Mouse (Mus musculus) limb, embryonic 11.5 days (tissue): ENCODE measurements around the gene Kcnj14. TPM values are rescaled to one million over a fixed set of nuclear protein-coding genes. Genes with fewer than 3 reads are reported as not detected.
A peak's percentile ranks its signal among the peaks of the same experiment; 100 is the strongest.

Experiments
- ATAC-seq: fragments of 200-750 bp; cut with Nextera tagmentation; 2 replicates; pipeline ENCODE4 v1.8.0; 2017; ENCODE audit warnings: low read depth; ENCODE audit not compliant: insufficient number of reproducible peaks, low FRiP score, low TSS enrichment
- DNase-seq: peaks from one replicate; pipeline ENCODE4 v3.0.0-alpha.2; 2015; ENCODE audit warnings: low spot score
- H3K27ac ChIP-seq: fragments of 300-500 bp; sonication (generic); replicated peaks from 2 replicates; pipeline ENCODE4 v1.5.1; 2014; ENCODE audit warnings: low read depth, mild to moderate bottlenecking, low read length
- H3K27me3 ChIP-seq: fragments of 300-500 bp; sonication (generic); 2 replicates; pipeline ENCODE4 v1.6.1; 2014; ENCODE audit warnings: mild to moderate bottlenecking, low read length, mixed read lengths; ENCODE audit not compliant: control insufficient read depth, insufficient read depth
- H3K36me3 ChIP-seq: fragments of 300-500 bp; sonication (generic); 2 replicates; pipeline ENCODE4 v1.6.1; 2014; ENCODE audit warnings: mild to moderate bottlenecking, low read length, moderate library complexity, mixed read lengths; ENCODE audit not compliant: control insufficient read depth, insufficient read depth
- H3K4me1 ChIP-seq: fragments of 300-500 bp; sonication (generic); 2 replicates; pipeline ENCODE4 v1.6.1; 2014; ENCODE audit warnings: low read length, mixed read lengths; ENCODE audit not compliant: control insufficient read depth, insufficient read depth
- H3K4me2 ChIP-seq: fragments of 300-500 bp; sonication (generic); 2 replicates; pipeline ENCODE4 v1.6.1; 2014; ENCODE audit warnings: low read depth, mild to moderate bottlenecking, moderate library complexity; ENCODE audit not compliant: severe bottlenecking
- H3K4me3 ChIP-seq: fragments of 300-500 bp; sonication (generic); 2 replicates; pipeline ENCODE4 v1.5.1; 2014; ENCODE audit warnings: low read depth, low read length
- H3K9ac ChIP-seq: fragments of 300-500 bp; sonication (generic); 2 replicates; pipeline ENCODE4 v1.6.1; 2014; ENCODE audit warnings: mild to moderate bottlenecking, low read length
- H3K9me3 ChIP-seq: fragments of 300-500 bp; sonication (generic); 2 replicates; pipeline ENCODE4 v1.6.1; 2016; ENCODE audit warnings: low read length; ENCODE audit not compliant: control insufficient read depth
- WGBS: fragments of 180-500 bp; shearing (Covaris S2); extraction: QIAGEN DNeasy Blood & Tissue Kit; methylation state at CpG from one replicate; pipeline ENCODE4 v1.1.7; 2014; 5-methylcytosine and 5-hydroxymethylcytosine counted together
- polyA plus RNA-seq: library from polyadenylated mRNA; unstranded; fragments of >200 nt; fragmentation: Nextera tagmentation; extraction: Ambion mirVana; gene quantifications from 2 replicates; pipeline ENCODE4 v1.2.1, GENCODE M21; 2014

Gene Kcnj14
- polyA plus RNA-seq, 1 experiment from 2014 or later = 1.4 TPM

DNA sequence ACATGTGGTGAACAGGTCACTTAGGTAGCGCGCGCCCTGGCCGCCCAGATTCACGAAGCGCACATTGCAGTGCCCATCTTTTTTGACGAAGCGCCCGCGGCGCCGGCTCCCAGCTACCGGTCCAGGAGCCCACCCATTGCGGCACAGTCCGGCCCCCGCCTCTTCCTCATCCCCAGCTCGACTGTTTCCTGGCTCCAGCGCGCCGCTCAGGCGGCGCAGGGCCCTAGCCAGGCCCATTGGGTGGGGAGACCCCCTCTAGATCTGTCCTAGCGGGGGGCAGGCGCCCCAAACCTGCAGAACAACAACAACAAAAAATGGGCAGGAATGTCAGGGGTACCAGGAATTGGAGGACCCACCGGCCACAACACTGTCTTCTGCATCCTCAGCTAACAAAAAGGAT lies 4.7 kb downstream of the Kcnj14 start:
- peaks cover 8% of the 10 kb centered on the region for H3K4me1 ChIP-seq
- ATAC-seq = no peak
- no peak overlapping the region for H3K27ac ChIP-seq
- WGBS = 9% methylated on average over 25 of the region's 25 CpGs
- H3K4me3 ChIP-seq = peak overlapping the region; percentile 8; the same call in 1 of the 2 replicates
- H3K36me3 ChIP-seq = peaks cover 5% of the 10 kb centered on the region
- no peaks in the 10 kb centered on the region for H3K27me3 ChIP-seq
- peak overlapping the region; percentile 27; the same call in 1 of the 2 replicates for H3K4me2 ChIP-seq
- H3K9me3 ChIP-seq = no peaks in the 10 kb centered on the region
- DNase-seq = no peak
- peak overlapping the region; percentile 40 for H3K9ac ChIP-seq

DNA sequence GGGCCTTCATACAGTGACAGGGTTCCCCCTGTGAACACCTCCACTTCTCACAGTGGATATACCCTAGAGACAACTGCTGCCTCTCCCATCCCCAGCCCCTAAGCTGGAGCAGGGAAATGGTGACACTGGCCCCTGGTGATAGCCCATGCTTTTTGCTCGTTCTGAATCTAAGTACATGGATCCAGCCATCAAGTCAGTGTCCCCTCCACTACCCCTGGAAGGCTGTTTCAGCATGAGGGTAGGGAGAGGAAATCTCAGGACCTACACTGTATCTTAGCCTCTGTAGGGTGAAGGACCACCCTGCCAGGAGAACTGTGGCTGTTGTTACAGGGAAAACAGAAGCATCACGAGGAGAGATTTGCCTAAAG lies 8.6 kb downstream of the Kcnj14 start:
- Histone ChIP-seq H3K27me3 (no peaks in the 10 kb centered on the region), H3K9ac (no peak overlapping the region), H3K9me3 (no peaks in the 10 kb centered on the region), H3K36me3 (peaks cover 15% of the 10 kb centered on the region; the same call in 1 of the 2 replicates), H3K27ac (no peak overlapping the region), H3K4me1 (peaks cover 17% of the 10 kb centered on the region), H3K4me3 (no peak overlapping the region), H3K4me2 (no peak overlapping the region)
- ATAC-seq (no peak), DNase-seq (no peak)
- 56% methylated on average over 2 of the region's 2 CpGs for WGBS

DNA sequence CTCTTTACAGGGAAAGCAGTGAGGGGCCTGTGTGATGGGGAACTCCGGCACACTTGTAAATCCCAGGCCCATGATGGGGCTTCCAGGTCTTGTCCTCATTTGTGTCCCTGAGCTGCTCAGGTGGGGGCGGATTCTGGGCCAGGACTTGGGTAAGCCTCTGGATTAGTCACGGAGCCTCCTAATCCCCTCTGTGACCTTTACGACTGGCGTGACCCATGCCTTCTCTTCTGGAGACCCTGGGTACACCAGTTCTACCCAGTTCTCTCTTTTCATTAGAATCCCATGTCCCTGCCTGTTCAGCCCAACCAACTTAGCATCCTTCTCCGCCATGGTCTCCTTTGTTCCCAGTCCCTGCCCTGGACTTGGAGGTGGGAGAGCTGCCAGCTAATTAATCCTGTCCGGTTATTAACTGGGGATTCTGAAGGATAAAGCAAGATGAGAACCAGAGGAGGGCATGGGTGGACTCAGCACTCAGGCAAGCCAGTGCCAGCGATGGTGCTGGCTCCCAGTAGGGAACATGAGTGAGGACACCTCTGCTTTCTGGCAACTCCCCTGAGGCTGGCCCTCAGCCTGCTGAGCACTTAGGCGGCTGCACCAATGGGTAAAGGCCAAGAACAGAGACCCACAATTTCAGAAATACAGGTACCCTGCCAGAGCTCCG lies 9.1 kb downstream of the Kcnj14 start:
- H3K4me1 ChIP-seq = peaks cover 17% of the 10 kb centered on the region
- H3K9ac ChIP-seq = no peak overlapping the region
- 0 out of 2 replicates have a peak overlapping the region, but pooled peaks have one; percentile 84 for H3K4me3 ChIP-seq
- no peaks in the 10 kb centered on the region for H3K27me3 ChIP-seq
- H3K36me3 ChIP-seq = peaks cover 20% of the 10 kb centered on the region; the same call in 1 of the 2 replicates
- no peaks in the 10 kb centered on the region for H3K9me3 ChIP-seq
- DNase-seq (no peak), ATAC-seq (no peak)
- no peak overlapping the region; the same call in 1 of the 2 replicates for H3K4me2 ChIP-seq
- WGBS = 56% methylated on average over 10 of the region's 10 CpGs
- no peak overlapping the region for H3K27ac ChIP-seq

DNA sequence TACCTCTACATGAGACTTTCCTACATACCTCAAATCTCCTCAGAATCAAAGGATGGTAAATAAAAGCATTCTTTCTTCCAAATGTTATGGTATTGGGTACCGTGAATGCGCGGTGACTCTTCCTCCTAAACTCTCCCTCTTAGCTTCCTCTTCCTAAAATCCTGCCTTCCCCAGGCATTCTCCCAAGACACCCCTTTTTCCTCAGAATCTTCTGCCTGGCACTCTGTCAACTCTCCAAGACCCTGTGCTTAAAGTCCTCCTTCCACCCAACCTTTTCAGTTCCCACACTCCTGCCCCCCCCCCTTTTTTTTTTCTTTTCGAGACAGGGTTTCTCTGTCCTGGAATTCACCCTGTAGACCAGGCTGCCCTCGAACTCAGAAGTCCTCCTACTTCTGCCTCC lies 9.7 kb downstream of the Kcnj14 start:
- Histone ChIP-seq H3K36me3 (peaks cover 22% of the 10 kb centered on the region; the same call in 1 of the 2 replicates), H3K27me3 (no peaks in the 10 kb centered on the region), H3K4me3 (peak overlapping the region; percentile 84), H3K9me3 (no peaks in the 10 kb centered on the region), H3K4me1 (peaks cover 17% of the 10 kb centered on the region), H3K9ac (no peak overlapping the region), H3K4me2 (peak overlapping the region; percentile 45), H3K27ac (no peak overlapping the region)
- WGBS = 13% methylated on average over 5 of the region's 5 CpGs
- ATAC-seq = no peak
- DNase-seq = no peak

DNA sequence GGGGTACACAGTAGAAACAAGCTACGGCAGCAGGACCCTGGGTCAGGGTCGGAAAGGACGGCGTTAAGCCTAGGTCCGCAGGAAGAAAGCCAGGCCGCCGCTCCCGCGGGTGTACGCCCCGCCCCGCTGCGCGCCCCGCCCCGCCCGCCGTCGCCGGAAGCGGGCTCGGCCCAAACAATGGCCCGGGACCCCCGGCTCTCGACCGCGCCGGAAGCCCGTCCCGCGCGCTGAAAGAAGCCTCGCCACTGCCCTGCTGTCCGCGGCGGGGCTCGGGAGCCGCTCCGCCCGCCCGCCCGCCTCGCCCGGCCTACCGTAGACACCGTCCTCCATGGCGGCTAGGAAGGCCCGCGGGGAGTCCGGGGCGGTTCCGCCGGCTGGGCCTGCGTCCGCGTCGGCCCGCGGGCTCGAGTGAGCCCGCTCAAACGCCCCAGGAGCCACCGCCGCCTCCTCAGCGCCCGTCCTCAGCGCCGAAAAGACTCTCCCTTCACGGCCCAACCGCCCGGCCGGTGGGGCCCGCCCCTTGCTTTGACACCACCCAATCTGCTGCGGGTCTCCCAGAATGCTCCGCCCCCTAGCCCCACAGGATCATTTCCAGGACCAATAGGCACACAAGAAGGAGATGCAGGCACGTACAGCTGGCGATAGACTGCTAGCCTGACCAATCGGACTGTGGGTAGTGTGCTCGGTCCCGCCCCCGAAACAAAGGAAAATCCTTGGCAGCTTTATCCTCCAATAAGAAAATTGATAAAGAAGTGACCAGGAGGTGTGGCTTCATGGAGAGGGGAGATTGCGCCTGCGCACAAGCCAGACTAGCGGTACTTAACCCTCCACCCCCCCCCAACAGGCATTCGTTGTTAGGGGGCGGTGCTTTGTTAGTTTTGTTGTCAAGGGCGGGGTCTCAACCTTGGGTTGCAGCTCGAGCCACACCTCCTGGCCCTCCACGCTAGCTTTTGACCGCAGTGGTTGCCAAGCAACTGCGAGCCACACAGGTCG lies 10.5 kb downstream of the Kcnj14 start, which contains the start of gene Cyth2:
Gene Cyth2 (minus strand): TSS at position 795 of the 993 bp plus-strand sequence.
- no peaks in the 10 kb centered on the region for H3K27me3 ChIP-seq
- no peaks in the 10 kb centered on the region for H3K9me3 ChIP-seq
- H3K27ac ChIP-seq = peak within 1 kb of the TSS; percentile 99
- H3K4me1 ChIP-seq = peaks cover 17% of the 10 kb centered on the region
- DNase-seq (peak; percentile 100), ATAC-seq (peak; percentile 98)
- H3K4me3 ChIP-seq = peak within 1 kb of the TSS; percentile 84
- peaks cover 28% of the 10 kb centered on the region; the same call in 1 of the 2 replicates for H3K36me3 ChIP-seq
- peak within 1 kb of the TSS; percentile 85 for H3K4me2 ChIP-seq
- peak within 1 kb of the TSS; percentile 98 for H3K9ac ChIP-seq
- WGBS = under 1% methylated on average over 87 of the region's 92 CpGs

DNA sequence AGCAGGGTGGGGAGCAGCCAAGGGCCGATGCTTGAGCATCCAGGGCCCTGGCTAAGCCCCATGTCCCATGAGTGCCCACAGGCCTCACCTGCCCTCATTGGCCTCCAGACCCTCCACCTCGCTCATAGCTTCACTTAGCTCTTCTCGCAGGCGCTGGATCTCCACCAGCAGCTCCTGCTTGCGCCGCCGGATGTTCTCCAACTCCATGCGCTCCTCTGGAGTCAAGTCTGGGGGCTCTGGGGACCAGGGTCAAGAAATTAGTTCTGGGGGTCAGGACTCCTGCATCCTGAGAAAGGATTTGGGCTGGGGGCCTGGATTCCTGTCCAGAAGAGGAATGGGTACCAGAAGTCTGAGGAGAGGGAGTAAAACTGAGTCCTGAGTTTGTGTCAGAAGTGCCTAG lies 11.7 kb downstream of the Kcnj14 start:
- no peak for DNase-seq
- H3K4me1 ChIP-seq = peaks cover 17% of the 10 kb centered on the region
- H3K9ac ChIP-seq = peak overlapping the region; percentile 98
- H3K4me2 ChIP-seq = peak overlapping the region; percentile 85
- WGBS = 89% methylated on average over 8 of the region's 8 CpGs
- no peak overlapping the region for H3K27ac ChIP-seq
- H3K4me3 ChIP-seq = peak overlapping the region; percentile 84
- no peaks in the 10 kb centered on the region for H3K27me3 ChIP-seq
- peaks cover 35% of the 10 kb centered on the region; the same call in 1 of the 2 replicates for H3K36me3 ChIP-seq
- H3K9me3 ChIP-seq = no peaks in the 10 kb centered on the region
- no peak for ATAC-seq

DNA sequence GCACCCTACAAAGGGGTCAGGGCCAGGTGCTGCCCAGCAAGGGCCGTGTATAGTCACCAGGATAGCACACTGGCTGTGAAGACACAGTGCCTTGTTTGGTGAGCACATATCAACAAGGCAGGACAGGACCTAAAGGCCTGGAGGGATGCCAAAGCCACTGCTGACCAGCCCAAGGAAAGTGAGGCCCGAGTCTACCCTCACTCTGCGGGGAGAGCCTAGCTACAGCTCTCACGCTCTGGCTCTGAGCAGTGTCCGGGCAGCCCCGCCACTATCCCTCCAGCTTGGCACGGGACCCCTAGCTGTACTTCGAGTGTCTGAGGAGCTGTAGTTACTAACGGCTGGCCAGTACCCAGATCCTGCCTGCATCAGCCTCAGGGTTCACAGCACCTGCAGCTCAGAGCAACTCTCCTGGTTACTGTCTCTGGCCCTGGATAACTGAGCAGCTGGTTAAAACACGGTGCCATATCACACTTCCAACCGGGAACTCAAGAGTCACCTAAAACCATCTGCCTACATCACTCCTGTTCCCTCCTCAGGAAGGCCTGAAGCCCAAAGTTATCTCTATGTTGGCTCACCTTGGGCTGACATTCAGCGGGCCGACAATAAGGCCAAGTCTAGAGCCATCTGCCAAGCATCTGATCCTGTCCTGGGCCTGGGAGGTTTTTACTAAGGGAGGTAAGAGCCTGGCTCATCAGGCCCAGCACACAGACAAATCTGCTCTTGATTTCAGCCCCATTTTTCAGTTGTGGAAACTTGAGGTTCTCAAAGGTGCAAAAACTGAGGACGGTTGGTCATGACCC lies 15.1 kb downstream of the Kcnj14 start:
- no peak overlapping the region for H3K27ac ChIP-seq
- no peak for ATAC-seq
- WGBS = 90% methylated on average over 14 of the region's 14 CpGs
- H3K4me1 ChIP-seq = peaks cover 7% of the 10 kb centered on the region
- H3K9ac ChIP-seq = no peak overlapping the region
- H3K27me3 ChIP-seq = no peaks in the 10 kb centered on the region
- no peak overlapping the region for H3K4me2 ChIP-seq
- DNase-seq = no peak
- no peak overlapping the region for H3K4me3 ChIP-seq
- no peaks in the 10 kb centered on the region for H3K9me3 ChIP-seq
- peaks cover 42% of the 10 kb centered on the region; the same call in 1 of the 2 replicates for H3K36me3 ChIP-seq
